Mouse (Mus musculus) olfactory bulb, adult 2 months (tissue): ENCODE data around the gene 9630041A04Rik.

Experiments
- CTCF ChIP-seq: fragments of 200-500 bp; IDR thresholded peaks from 2 replicates; pipeline ENCODE4 v1.5.1; 2012; ENCODE audit warnings: low read depth, mild to moderate bottlenecking, low read length, moderate library complexity; ENCODE audit not compliant: insufficient read depth
- POLR2A ChIP-seq: fragments of 200-500 bp; IDR thresholded peaks from 2 replicates; pipeline ENCODE4 v1.6.1; 2012; ENCODE audit warnings: mild to moderate bottlenecking, low read depth, low read length, moderate library complexity; ENCODE audit not compliant: insufficient read depth

GRCm38 (mm10) chr9:101956228-101956627 lies 94.6 kb downstream of the 9630041A04Rik start:
- no peak for TF ChIP-seq POLR2A
- no peak for TF ChIP-seq CTCF
